Mouse (Mus musculus) natural killer cell, adult 2 months (primary cell): ENCODE measurements around the gene Nfam1.

Source experiments
- DNase-seq, 2 experiments: peaks; one replicate each; pipeline ENCODE4 v3.0.0; 2022; ENCODE audit warnings: low spot score in 2 of 2

Gene Nfam1

DNA sequence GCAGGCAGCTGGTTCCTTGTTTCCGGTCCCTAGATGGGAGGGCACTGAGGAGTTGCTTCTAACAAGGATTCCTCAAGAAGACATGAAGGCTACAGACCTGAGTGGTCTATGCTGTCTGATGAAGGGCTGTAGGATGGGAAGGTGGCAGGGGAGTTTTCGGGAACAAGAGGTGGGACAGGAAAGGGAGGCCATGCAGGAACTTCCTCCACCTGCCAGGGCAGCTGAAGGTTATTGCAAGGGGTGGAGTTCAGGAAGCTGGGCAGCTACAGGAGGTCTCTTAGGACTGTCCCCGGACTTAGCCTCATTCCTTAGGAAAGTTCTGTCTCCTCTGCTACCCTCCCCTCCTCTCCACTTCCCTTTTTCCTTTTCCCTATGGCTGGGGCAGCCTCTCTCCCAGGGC is 5.7 kb upstream of the Nfam1 start:
- DNase-seq, result no peak

DNA sequence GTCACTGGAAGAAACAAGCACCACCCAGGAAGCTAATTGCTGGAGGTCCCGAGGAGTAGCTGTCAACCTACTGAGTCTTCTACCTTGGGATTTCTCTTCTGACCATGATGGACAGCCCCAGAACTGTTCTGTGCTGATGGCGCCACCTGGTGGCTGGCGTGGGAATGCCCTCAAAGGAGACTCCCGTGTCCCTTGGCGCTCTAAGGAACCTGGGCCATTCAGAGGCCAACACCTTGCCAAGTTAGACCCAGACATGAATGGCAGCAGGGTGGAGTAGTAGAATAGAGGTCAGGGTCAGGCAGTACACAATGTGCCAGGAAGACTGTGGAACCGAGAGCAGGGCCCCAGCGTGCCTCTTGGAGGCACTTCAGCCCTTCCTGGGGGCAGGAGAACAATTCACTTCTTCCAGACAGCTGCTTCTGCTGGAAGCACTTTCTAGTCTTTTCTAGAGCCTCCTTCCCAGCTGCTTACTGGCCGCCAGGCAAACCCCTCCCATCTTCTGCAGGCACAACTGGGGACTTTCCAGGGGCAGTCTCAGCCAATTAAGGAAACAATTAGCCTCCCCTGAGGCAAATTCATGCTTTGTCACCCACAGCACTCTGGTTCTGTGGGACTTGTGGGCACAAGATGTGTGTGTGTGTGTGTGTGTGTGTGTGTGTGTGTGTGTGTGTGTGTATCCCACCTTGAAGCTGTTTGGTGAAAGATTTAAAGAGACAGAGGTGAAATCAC is 4.8 kb upstream of the Nfam1 start:
- DNase-seq, result peak; percentile 75 to 85

DNA sequence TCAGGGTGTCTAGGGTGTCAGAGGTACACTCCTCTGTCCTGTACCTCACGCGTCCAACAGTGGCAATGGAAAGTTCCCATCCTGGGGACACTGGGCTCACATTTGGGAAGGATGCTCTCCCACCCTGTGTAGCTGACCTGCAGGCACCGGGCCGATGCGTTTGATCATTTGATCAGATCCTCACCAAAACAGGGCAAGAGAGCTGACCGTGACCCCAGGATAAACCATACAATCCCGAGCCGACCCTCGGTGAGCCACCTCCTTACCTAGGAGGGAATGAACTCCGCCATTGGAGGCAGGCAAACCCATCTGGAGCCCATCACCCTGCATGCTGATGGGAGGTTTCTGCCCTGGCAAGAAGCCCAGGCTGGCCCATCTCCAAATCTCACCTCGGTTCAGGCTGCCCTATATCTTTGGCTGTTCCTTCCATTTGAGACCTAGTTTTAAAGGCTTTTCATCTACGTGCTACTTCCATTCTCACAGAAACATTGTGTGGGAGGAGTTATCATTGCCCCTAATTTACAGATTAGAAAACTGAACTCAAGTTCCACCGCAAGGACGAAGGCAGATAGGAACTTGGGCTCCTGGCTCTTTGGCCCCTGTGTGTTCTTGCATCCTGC is 3.9 kb upstream of the Nfam1 start:
- no peak for DNase-seq

DNA sequence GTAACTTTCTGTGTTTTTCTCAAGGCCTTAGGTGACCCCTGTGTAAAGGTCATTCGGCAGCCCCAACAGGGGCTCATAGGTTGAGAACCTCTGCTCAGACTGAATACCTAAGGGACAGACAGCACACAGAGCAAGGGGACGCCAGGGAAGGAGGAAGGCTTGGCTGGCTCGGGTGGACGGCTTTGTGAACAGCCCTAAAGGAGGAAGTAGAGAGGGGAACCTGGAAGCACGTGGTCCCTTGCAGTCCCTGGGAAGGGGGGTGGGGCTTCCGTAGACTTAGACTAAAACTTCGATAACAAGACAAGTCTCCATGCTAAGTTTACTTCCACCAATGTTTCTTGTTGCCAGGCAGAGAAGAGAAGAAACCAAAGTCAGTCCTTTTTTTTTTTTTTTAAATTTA is 3.0 kb upstream of the Nfam1 start:
- DNase-seq, result peak in 1 of 2 experiments; percentile 69

DNA sequence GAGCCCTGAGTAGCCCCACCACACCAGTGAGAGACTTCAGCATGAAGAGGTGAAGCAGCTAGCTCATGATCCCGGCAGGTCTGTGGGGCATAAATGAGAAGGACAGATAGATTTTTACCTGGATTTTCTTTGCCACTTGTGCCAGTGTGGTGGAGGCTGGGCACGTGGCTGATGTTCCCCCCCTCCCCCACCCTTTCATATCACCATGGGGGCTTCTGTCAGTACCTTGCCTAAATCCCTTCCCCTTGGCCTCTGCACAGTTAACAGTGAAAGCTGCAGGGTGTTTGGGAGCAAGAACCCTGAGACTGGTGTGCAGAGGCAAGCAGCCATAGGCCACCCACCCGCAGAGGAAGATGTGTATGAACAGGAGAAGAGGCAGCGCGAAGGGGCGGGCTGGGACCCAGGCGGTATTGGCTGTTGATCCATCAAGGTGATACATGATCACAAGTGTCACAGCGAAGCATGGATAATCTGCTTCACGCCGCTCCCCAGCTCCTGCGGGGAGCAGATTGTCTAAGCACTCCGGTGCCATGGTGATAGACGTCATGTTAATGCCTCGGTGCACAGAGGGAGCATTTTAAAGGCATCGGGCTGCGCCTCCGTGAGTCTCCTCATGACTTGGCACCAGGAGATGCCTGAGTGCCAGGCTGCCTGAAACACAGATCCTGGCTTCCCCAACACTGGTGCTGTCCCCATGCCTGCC is 1.3 kb upstream of the Nfam1 start:
- DNase-seq, result no peak

DNA sequence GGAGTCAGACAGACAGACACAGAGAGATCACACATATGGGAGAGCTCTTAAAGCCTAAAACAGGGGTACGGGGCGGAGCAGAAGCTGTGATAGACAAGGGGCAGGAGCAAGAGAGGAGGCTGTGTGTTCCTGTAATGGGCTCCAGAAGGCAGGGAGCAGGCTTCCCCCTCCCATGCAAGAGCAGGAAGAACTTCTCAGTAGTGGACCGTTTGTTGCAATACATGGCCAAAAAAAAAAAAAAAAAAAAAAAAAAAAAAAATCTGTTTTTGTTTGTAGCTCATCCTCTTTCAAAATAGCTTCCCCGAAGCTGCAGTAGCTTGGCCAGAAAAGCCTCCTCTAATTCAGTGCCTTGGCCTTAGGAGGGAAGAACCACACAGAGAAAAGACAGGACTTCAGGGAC is 2.2 kb downstream of the Nfam1 start:
- DNase-seq, result no peak

DNA sequence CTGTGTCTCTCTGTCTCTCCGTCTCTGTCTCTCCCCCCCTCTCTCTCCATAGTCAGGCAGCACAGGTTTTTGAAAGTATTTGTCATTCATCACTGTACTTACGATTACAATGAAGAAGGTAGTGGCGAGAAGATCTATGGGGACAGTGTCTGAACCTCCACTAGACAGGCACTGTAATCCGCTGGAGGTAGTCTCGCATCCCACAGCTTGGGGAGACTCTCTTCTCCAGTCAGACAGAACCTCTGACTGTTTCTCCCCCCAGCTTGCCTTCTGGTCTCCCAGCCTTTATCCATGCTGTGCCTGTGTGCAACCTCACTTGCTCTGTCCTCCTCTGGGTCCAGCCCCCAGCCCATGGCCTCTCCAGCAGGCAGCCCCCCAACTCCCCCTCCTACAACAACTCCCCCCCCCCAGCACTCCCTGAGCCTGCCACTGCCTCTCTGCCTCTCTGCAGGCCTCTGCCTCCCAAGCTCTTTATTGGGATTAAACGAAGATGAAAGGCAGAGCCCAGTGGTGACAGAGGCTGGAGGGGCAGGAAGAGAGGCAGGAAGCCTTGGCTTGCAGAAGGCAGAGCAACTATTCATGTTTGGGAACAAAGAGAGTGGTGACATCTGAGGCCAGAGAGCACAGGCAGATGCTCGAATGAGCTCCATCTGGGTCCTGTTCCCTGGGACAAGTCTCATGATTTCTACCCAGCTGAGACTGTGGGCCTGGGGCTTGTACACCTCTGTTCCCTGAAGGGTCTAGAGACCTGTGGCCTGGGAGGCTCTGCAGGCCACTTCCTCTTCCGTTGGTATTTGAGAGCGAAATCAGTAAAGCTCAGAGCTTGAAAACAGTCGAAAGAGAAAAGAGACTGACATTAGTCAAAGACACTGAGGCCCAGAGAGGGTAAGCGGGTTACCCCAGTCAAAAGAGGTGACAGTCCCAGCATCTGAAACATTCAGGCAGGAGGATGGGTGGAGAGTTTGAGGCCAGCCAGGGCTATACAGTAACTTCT is 3.1 kb downstream of the Nfam1 start:
- DNase-seq, result no peak

DNA sequence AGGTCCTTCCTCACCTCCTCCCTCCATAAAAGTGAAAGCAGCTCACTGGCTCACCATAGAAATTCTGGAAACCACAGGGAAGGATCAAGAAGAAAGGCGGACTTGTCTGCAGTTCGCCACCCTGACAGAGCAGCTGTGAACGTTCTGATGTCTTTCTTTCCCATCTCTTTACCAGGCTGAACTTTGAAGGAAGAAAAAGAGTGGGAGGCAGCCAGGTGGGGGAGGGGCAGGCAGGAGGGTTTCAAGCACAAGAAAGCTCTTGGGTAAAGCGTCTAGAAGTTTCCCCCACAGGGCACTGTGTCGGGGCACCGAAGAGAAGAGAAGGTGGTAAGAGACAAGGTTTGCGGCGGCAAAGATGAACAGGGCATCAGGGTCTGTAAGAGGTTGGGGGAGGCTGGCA is 7.0 kb downstream of the Nfam1 start:
- DNase-seq, result no peak

DNA sequence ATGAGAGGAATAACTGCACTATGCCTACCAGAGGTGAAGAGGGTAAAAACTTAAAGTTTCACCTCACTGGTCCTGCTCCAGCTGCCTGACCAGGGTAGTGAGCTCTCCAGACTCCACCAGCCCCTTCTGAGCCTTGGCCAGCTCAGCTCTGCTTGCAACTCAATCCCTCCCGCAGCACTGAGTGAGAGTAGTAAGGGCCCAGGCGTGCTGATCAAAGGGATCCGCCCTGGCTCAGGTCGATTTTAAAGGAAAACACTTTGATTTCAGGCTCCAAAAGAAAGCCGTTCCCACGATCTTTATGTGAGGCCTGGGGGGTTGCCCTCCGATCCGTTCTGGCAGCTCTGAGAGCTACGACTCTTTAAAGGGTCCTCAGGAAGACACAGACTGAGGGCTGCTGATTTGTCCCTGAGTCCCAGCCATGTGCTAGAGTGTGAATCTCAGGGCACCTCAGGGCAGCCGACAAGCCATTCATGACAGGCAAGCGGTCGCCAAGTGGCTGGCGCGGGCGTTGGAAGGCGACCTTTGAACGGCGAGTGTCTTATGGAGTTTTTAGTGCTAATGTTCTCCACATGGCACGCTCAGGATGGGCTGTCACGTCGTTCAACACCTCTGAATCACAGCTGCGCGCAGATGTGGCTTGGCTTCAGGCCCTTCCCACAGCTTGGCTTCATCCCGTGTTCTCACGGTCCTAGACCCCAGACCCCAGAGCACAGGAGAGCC is 7.9 kb downstream of the Nfam1 start:
- DNase-seq, result no peak

DNA sequence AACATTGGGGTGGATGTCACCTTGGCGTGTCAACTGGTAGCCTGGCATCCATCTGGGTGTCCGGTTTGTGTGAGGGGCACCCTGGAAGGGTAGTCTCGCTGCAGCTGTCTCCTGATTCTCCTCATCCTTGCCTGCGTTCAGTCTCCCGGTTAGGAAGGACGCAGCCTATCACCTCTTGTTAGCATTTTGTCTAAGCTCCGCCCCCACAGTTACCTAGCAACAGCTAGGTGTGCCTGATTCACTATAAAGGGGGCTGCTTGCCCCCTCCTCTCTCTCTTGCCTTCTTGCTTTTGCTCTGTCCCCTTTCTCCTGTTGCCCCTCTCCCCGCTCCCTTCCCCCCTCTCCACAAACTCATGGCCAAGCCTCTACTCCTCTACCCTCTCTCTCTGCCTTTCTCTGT is 10.2 kb downstream of the Nfam1 start:
- DNase-seq, result no peak

DNA sequence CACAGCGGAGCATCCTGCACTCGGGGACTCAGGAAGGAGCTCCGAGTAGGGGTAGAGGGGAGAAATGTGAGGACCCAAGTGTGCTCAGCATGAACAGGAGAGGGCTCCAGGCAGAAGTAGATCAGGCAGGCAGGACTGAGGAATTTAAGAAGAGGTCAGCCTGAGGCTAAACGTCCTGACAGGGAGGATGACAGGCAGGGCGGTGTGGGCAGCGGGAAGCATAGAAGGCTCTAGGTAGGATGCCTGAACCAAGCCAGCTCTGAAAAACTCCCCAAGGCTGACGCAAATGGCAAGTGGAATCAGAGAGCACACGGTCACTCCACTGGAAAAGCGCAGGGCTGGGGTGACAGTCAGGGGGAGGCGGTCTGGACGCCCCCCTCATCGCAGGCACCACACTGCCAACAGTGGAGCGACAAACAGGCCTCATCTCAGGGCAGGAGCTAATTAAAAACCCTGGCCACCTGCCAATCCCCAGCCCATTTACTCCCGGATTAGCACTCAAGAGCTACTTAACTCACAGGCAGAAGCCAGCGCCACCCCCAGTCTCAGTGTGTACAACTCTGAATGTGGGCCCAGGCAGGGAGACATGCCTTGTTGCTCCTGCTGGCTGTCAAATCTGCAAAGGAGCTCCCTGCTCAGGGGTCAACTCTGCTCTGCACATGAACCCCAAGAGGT is 22.0 kb downstream of the Nfam1 start:
- no peak for DNase-seq

DNA sequence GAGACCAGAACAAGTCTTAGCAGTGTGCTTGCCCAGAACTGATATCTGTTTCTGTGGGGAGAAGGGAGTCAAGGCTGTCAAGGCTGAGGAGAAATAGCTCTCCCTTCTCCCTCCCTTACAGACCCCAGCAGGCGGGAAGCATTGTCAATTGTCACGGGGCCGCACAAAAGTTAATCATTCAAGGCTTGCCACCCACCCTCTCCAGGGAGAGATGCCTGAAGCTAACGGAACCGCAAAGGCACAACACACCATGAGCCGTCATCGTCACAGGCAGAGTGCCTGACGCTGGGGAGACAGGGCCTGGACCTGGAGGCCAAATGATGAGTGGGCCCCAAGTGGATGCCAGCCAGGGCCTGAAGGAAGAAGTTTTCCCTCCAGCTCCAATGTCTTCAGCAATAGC is 22.7 kb downstream of the Nfam1 start:
- no peak for DNase-seq

DNA sequence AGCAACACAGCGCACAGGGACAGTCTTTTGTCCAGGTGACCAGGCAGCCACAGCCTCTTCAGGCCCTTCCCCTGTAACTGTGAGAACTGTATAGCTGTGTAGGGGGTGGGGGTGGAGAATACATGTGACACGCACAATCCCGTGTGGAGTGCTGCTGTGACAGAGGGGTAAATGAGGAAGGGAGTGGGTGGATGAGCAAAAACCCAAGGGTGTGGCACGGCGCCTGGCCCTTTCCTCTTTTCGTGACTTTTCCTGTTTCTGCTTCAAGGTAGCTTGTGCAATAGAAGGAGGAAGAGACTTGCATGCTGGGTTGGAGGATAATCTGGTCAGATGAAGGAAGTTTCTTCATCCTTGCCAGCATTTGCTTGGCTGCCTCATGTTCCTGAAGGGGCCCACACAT is 23.6 kb downstream of the Nfam1 start:
- DNase-seq, result peak in 1 of 2 experiments; percentile 13

DNA sequence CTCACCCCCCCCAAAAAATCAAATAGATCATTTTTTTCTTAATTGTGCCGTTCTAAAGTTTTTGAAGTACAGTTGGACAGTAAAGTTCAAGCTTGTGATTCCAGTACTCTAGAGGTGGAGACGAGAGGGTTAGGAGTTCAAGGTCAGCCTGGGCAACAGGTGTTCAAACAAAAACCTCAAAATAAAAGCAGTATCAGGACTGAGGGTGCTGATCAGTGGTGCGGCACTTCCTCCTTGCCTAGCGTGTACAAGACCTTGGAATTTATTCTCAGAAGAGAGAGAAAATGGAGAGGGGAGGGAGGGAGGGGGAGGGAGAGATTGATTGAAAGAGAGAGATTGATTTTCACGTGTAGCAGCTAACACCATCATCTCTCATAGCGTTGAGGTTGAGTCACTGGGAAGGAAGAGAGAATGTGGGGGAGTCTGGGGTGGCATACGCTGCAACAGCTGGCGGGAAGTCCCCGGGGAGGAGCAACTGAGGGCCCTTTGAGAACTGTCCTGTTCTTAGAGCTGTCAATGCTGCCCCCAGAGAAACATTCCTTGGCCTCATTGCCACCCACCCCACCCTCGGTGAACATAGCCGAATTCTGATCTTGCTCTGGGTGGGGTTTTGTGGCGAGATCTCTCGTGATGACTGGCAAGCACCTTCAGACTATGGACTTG is 24.2 kb downstream of the Nfam1 start:
- peak in 1 of 2 experiments; percentile 44 for DNase-seq

DNA sequence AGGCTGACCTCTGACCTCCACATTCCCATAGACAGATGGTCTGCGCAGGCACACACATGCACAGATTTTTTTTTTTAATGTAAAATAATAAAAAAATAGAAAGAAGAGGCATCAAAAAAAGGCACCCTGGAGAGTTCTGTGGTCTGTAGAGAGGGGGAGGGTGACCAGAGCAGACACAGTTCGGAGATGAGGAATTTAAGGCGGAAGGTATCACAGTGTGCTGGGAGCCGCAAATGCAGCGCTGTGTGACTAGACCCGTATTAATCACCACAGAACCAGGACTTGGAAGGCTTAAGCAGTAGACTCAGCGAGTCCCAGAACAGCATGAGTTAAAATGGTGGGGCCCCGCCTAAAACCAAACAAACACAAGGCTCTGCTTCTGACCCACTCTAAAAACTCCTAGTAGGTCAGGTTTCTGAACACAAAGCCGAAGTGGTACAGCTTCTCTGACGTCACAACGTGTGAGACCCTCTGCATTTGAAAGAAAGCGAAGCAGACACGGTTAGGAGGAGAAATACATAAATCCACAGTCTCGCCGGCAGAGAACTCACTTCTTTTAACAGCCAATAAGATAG is 25.7 kb downstream of the Nfam1 start:
- DNase-seq, result no peak

DNA sequence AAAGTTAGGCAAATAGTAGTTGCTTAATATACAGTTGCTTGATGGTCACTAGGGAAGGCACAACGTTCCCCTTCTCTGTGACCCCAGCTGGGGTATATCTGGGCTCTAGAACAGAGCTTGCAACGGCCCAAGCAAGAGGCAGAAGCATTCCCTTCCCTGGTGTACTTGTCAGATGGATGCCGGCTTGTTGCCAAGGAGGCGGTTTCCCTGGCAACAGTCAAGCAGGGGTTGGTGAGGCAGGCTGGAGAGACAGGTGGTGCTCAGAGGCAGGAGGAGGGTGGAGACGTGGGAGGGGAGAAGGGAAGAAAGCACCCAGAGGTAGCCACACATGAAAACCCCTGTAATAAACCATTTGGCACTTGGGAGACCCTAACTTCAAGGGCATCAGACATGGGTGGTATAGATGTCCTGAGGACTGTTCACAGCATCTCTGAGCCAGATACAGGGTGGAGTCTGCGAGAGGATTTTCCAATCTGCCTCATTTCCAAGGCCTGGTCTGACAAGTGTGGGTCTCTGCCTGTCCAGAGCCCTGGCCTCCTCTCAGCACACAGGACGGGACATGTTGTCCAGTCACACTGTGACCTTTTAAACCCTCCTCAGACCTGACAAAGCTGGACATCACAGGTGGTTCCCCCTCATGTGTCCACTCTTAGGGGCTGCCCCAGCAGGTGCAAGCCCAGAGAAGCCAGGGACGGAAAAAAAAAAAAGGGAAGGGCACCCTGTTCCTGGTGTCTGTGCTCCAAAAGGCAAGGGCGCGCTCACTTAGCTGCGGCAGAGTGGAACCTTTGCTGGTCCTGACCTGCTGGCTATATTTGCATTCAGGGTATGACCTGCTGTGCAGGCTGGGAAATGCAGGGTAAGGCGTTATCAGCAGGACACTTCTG is 30.2 kb downstream of the Nfam1 start:
- DNase-seq, result no peak

DNA sequence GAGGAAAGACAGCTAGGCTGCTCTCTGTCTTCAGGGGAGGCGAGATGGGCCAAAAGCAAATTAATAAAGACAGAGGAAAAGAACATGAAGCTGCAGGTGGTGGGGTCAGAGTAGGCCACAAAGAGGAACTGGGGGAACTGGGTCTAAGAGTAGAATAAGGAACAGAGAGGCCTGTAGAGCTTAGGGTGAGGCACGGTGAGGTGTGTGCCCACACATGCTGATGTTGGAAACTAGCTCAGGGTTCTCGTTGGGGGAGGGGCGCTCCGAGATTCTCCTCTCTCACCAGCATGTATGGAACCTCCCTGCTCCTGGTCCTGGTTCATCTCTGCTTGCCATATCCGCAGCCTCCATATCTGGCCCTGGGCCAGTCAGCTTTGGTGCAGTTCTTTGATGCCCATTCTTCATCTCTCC is 34.3 kb downstream of the Nfam1 start:
- DNase-seq, result peak in 1 of 2 experiments; percentile 39

DNA sequence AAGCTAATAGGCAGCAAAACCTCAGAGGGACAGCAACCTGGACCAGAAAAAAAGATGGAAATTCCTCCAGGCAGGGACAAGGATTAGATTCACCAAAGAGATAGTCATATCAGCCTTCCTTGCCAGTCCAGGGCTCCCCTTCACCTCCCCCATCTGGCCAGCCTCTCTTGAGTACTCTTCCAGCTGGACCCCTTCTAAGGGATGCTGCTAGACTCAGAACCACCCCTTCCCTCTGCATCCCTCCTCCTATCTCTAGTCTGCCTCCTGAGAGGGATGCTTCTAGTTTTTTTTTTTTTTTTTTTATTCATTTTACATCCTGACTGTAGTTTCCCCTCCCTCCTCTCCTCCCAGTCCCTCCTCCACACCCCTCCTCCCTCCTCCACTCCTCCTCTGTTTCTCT is 36.7 kb downstream of the Nfam1 start:
- no peak for DNase-seq

DNA sequence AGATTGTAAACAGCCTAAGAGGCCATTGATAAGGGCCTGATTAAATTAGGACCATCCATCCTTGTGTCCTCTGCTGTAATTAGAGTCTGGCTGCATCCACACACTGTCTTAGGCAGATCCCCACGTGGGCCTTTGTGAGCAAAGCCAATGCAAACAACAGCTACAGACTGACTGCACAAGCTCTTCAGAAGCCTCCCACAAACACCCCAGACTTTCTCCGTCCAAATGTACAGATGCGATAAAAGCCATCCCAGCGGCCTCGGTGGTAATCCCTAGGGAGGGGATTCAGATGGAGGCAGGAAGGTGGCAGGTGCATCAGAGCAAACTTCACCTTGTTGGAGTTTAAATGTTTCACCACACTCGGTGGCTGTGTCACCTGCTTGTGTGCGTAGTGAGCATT is 37.9 kb downstream of the Nfam1 start:
- no peak for DNase-seq
